Comparison of ENCODE assay signal across 8 mouse cellular contexts in genomic region chr6:38066215-38066614, GRCm38 (mm10). TPM values are rescaled to one million over a fixed set of nuclear protein-coding genes. Genes with fewer than 3 reads are reported as not detected.
DNase-seq lines count a peak whose midpoint lies in the region; ATAC-seq and TF ChIP-seq lines count a peak whose summit lies in the region.

No protein-coding gene starts in this region.

- no peak overlapping the region for H3K4me2 ChIP-seq in embryonic facial prominence, embryonic 11.5 days (ENCODE audit: low read depth, low read length)
- no peak overlapping the region for H3K4me2 ChIP-seq in heart, embryonic 12.5 days
- H3K4me2 ChIP-seq in kidney, embryonic 16.5 days (replicated peaks; ENCODE audit: low read depth, low read length) = no peak overlapping the region
- no peak overlapping the region for H3K4me2 ChIP-seq in limb, embryonic 14.5 days (replicated peaks; ENCODE audit: low read depth, low read length, severe bottlenecking)

- ATAC-seq in embryonic facial prominence, embryonic 11.5 days (replicated peaks; ENCODE audit: insufficient number of reproducible peaks, low FRiP score, low TSS enrichment, low read depth) = peak; percentile 72
- ATAC-seq in heart, embryonic 12.5 days (ENCODE audit: insufficient number of reproducible peaks, low FRiP score) = peak; percentile 68
- peak; percentile 89 for ATAC-seq in kidney, embryonic 16.5 days (ENCODE audit: low FRiP score, low TSS enrichment)
- ATAC-seq in limb, embryonic 14.5 days (ENCODE audit: low FRiP score, low read depth) = peak; percentile 55

- 2% methylated on average over 5 of the region's 5 CpGs for WGBS in embryonic facial prominence, embryonic 11.5 days
- 3% methylated on average over 5 of the region's 5 CpGs for WGBS in heart, embryonic 12.5 days
- WGBS in kidney, embryonic 16.5 days = 2% methylated on average over 5 of the region's 5 CpGs
- 1% methylated on average over 5 of the region's 5 CpGs for WGBS in limb, embryonic 14.5 days

- TF ChIP-seq POLR2A in limb, embryonic 14.5 days (IDR thresholded peaks at IDR 0.05; ENCODE audit: borderline replicate concordance, extremely low read depth, insufficient read depth, insufficient read length) = no peak

- H3K27ac ChIP-seq in embryonic facial prominence, embryonic 11.5 days (replicated peaks; ENCODE audit: low read depth, low read length) = no peak overlapping the region
- H3K27ac ChIP-seq in heart, embryonic 12.5 days (ENCODE audit: poor library complexity, severe bottlenecking) = no peak overlapping the region
- no peak overlapping the region for H3K27ac ChIP-seq in kidney, embryonic 16.5 days (ENCODE audit: low read length)
- H3K27ac ChIP-seq in limb, embryonic 14.5 days (replicated peaks; ENCODE audit: low read depth, low read length) = no peak overlapping the region

- no peak overlapping the region for H3K4me3 ChIP-seq in embryonic facial prominence, embryonic 11.5 days (ENCODE audit: low read depth, low read length)
- no peak overlapping the region for H3K4me3 ChIP-seq in heart, embryonic 12.5 days
- H3K4me3 ChIP-seq in kidney, embryonic 16.5 days (ENCODE audit: low read length) = no peak overlapping the region
- no peak overlapping the region for H3K4me3 ChIP-seq in limb, embryonic 14.5 days (replicated peaks; ENCODE audit: low read length)

- H3K4me1 ChIP-seq in embryonic facial prominence, embryonic 11.5 days (ENCODE audit: control insufficient read depth, insufficient read depth, low read length) = no peaks in the 10 kb centered on the region
- 0 out of 2 replicates have a peak, but pooled peaks cover 3% of the 10 kb centered on the region for H3K4me1 ChIP-seq in heart, embryonic 12.5 days (replicated peaks)
- peaks cover 15% of the 10 kb centered on the region for H3K4me1 ChIP-seq in kidney, embryonic 16.5 days (ENCODE audit: insufficient read depth, low read length)
- H3K4me1 ChIP-seq in limb, embryonic 14.5 days (ENCODE audit: control insufficient read depth, insufficient read depth, low read length) = 0 out of 2 replicates have a peak, but pooled peaks cover 4% of the 10 kb centered on the region

- DNase-seq in CD4-positive, CD25-positive, alpha-beta regulatory T cell, adult 2 months (ENCODE audit: low read depth, low spot score) = peak; percentile 90
- DNase-seq in adrenal gland, postnatal 10 days = peak; percentile 68
- DNase-seq in embryonic facial prominence, embryonic 11.5 days (ENCODE audit: low spot score) = peak; percentile 87
- peak; percentile 86 for DNase-seq in limb, embryonic 14.5 days (ENCODE audit: low spot score)
- peak; percentile 55 for DNase-seq in neural tube, embryonic 10.5 days (ENCODE audit: extremely low spot score, low spot score)
- DNase-seq in testis, postnatal 10 days (ENCODE audit: low spot score) = peak; percentile 61

- no peaks in the 10 kb centered on the region for H3K9me3 ChIP-seq in embryonic facial prominence, embryonic 11.5 days (replicated peaks; ENCODE audit: control insufficient read depth, low read length)
- H3K9me3 ChIP-seq in heart, embryonic 12.5 days (replicated peaks) = peaks cover 8% of the 10 kb centered on the region; the same call in 1 of the 2 replicates
- peaks cover 17% of the 10 kb centered on the region for H3K9me3 ChIP-seq in kidney, embryonic 16.5 days (ENCODE audit: low read length)
- H3K9me3 ChIP-seq in limb, embryonic 14.5 days (ENCODE audit: control insufficient read depth, low read length) = no peaks in the 10 kb centered on the region

- H3K9ac ChIP-seq in embryonic facial prominence, embryonic 11.5 days (replicated peaks; ENCODE audit: low read length) = no peak overlapping the region
- H3K9ac ChIP-seq in heart, embryonic 12.5 days = no peak overlapping the region
- 0 out of 2 replicates have a peak overlapping the region, but pooled peaks have one; percentile 35 for H3K9ac ChIP-seq in kidney, embryonic 16.5 days (replicated peaks; ENCODE audit: low read length)
- no peak overlapping the region for H3K9ac ChIP-seq in limb, embryonic 14.5 days (ENCODE audit: low read depth, low read length, severe bottlenecking)

- no peaks in the 10 kb centered on the region for H3K36me3 ChIP-seq in embryonic facial prominence, embryonic 11.5 days (replicated peaks; ENCODE audit: control insufficient read depth, insufficient read depth, low read depth, low read length)
- no peaks in the 10 kb centered on the region for H3K36me3 ChIP-seq in heart, embryonic 12.5 days
- H3K36me3 ChIP-seq in kidney, embryonic 16.5 days (ENCODE audit: insufficient read depth, low read length) = no peaks in the 10 kb centered on the region
- no peaks in the 10 kb centered on the region for H3K36me3 ChIP-seq in limb, embryonic 14.5 days (ENCODE audit: control insufficient read depth, insufficient read depth, low read length)

- no peaks in the 10 kb centered on the region for H3K27me3 ChIP-seq in embryonic facial prominence, embryonic 11.5 days (ENCODE audit: control insufficient read depth, insufficient read depth, low read length)
- no peaks in the 10 kb centered on the region for H3K27me3 ChIP-seq in heart, embryonic 12.5 days (replicated peaks)
- no peaks in the 10 kb centered on the region for H3K27me3 ChIP-seq in kidney, embryonic 16.5 days (ENCODE audit: insufficient read depth, low read length)
- H3K27me3 ChIP-seq in limb, embryonic 14.5 days (ENCODE audit: control insufficient read depth, insufficient read depth, low read length) = no peaks in the 10 kb centered on the region

RNA-seq across cellular contexts. Expression of gene Svopl, which starts 19.4 kb away (rescaled TPM):
- 1 to 10 TPM; 1.9 to 3.4 TPM for total RNA-seq in adrenal gland, postnatal 10 days (2021)
- 1.9 and 2.0 TPM in 2 replicates for polyA plus RNA-seq in embryonic facial prominence, embryonic 11.5 days (2014; fragmentation: Nextera tagmentation; extraction: Ambion mirVana)
- 0.06 and 0.14 TPM in 2 replicates for polyA plus RNA-seq in heart, embryonic 12.5 days (2016; fragmentation: Nextera tagmentation; extraction: Ambion mirVana)
- 15.6 and 16.5 TPM in 2 replicates for polyA plus RNA-seq in kidney, embryonic 16.5 days (2015; fragmentation: Nextera tagmentation; extraction: Ambion mirVana)
- 1.3 and 1.6 TPM in 2 replicates for polyA plus RNA-seq in limb, embryonic 14.5 days (2012; rRNA removed)
- 0.95 and 1.2 TPM in 2 replicates for polyA plus RNA-seq in limb, embryonic 14.5 days (2014; fragmentation: Nextera tagmentation; extraction: Ambion mirVana)

RNA-seq across cellular contexts. Expression of gene Tmem213, which starts 42.8 kb away (rescaled TPM):
- total RNA-seq in adrenal gland, postnatal 10 days (2021) = not detected
- polyA plus RNA-seq in embryonic facial prominence, embryonic 11.5 days (2014; fragmentation: Nextera tagmentation; extraction: Ambion mirVana) = not detected in 2 replicates
- polyA plus RNA-seq in heart, embryonic 12.5 days (2016; fragmentation: Nextera tagmentation; extraction: Ambion mirVana) = not detected in 2 replicates
- polyA plus RNA-seq in kidney, embryonic 16.5 days (2015; fragmentation: Nextera tagmentation; extraction: Ambion mirVana) = 69.8 and 72.7 TPM in 2 replicates
- 0.70 and 0.73 TPM in 2 replicates for polyA plus RNA-seq in limb, embryonic 14.5 days (2012; rRNA removed)
- 0.80 and 1.1 TPM in 2 replicates for polyA plus RNA-seq in limb, embryonic 14.5 days (2014; fragmentation: Nextera tagmentation; extraction: Ambion mirVana)

RNA-seq across cellular contexts. Expression of gene Atp6v0a4, which starts 58.2 kb away (rescaled TPM):
- total RNA-seq in adrenal gland, postnatal 10 days (2021) = 1 to 10 TPM; 4.0 to 5.4 TPM
- not detected in 2 replicates for polyA plus RNA-seq in embryonic facial prominence, embryonic 11.5 days (2014; fragmentation: Nextera tagmentation; extraction: Ambion mirVana)
- polyA plus RNA-seq in heart, embryonic 12.5 days (2016; fragmentation: Nextera tagmentation; extraction: Ambion mirVana) = 0.06 and 0.15 TPM in 2 replicates
- 21.8 and 28.9 TPM in 2 replicates for polyA plus RNA-seq in kidney, embryonic 16.5 days (2015; fragmentation: Nextera tagmentation; extraction: Ambion mirVana)
- polyA plus RNA-seq in limb, embryonic 14.5 days (2012; rRNA removed) = 1.9 and 2.2 TPM in 2 replicates
- 1.4 and 1.8 TPM in 2 replicates for polyA plus RNA-seq in limb, embryonic 14.5 days (2014; fragmentation: Nextera tagmentation; extraction: Ambion mirVana)

Comparison
In these comparisons a context has a peak if more than half of its experiments do, and no peak if none do; other contexts are left out.
1. RNA of gene Tmem213, which starts 42.8 kb away (polyA plus RNA-seq): 69.8 to 72.7 TPM in kidney, embryonic 16.5 days; 0.70 to 1.1 TPM in limb, embryonic 14.5 days, not detected in embryonic facial prominence, embryonic 11.5 days and not detected in heart, embryonic 12.5 days; every median in the first group is over 10 times any median in the second.
2. Peak in every context shown above with its lines, with median percentiles within 50 percentile points of each other: DNase-seq and ATAC-seq.